Comparison of ENCODE assay signal across 30 mouse cellular contexts in the genomic region with DNA sequence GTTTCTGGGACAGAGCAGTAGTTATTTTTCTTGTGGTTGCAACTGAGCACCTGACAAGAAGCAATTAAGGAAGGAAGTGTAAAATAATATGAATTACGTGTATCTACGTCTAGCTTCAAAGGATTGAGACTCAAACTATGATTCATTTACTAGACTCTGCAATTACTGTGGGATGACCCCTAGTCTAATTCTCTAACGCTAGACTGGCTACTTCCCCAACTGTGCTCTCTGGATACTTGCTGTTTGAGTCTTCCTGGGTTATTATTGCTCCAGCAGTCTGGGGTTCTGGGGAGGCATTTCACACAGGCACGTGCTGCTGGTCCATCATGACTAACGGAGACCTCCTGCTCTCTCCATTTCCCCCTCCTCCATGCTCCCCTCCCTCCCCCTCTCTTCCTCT.
"Had no signal": no experiment of that assay in that cellular context is flagged by ENCODE, and none has a peak within 500 bp of the region (broad histone marks: within the 10 kb centered on the region; RNA-seq: fewer than 3 reads in every experiment).

No protein-coding gene starts in this region.

- H3K4me1 ChIP-seq: liver, embryonic 15.5 days; midbrain, embryonic 12.5 days; midbrain, embryonic 13.5 days; midbrain, embryonic 15.5 days had no signal

- DNase-seq: left cerebral cortex, postnatal 4 days; liver; liver, embryonic 13.5 days; lung, adult 18-20 months; lung, adult 2 months; lung, embryonic 14.5 days; lung, postnatal 10 days; lung, postnatal 14 days; lung, postnatal 36 days; lung, postnatal 4 days; midbrain, embryonic 14.5 days had no signal

- H3K9ac ChIP-seq: limb, embryonic 12.5 days; limb, embryonic 13.5 days; limb, embryonic 15.5 days; liver, embryonic 12.5 days; liver, embryonic 13.5 days; liver, embryonic 14.5 days; liver, embryonic 15.5 days; lung, embryonic 14.5 days; lung, embryonic 15.5 days; midbrain, embryonic 12.5 days; midbrain, embryonic 13.5 days; midbrain, embryonic 15.5 days; neural tube, embryonic 12.5 days; neural tube, embryonic 13.5 days had no signal

- H3K4me3 ChIP-seq: limb, embryonic 10.5 days; limb, embryonic 12.5 days; limb, embryonic 13.5 days; limb, embryonic 15.5 days; liver, embryonic 12.5 days; liver, embryonic 13.5 days; liver, embryonic 15.5 days; lung, embryonic 15.5 days; megakaryocyte, embryonic 14.5 days; midbrain, embryonic 10.5 days; midbrain, embryonic 12.5 days; midbrain, embryonic 13.5 days; midbrain, embryonic 15.5 days; myocyte; neural tube, embryonic 12.5 days; neural tube, embryonic 13.5 days had no signal

- H3K9me3 ChIP-seq: limb, embryonic 10.5 days; limb, embryonic 12.5 days; limb, embryonic 13.5 days; limb, embryonic 15.5 days; liver, embryonic 12.5 days; liver, embryonic 13.5 days; liver, embryonic 15.5 days; lung, embryonic 15.5 days; midbrain, embryonic 10.5 days; midbrain, embryonic 12.5 days; midbrain, embryonic 13.5 days; midbrain, embryonic 15.5 days; neural tube, embryonic 12.5 days; neural tube, embryonic 13.5 days had no signal

- H3K27me3 ChIP-seq: limb, embryonic 12.5 days; limb, embryonic 15.5 days; lung, embryonic 15.5 days; midbrain, embryonic 13.5 days; midbrain, embryonic 15.5 days had no signal

- H3K36me3 ChIP-seq: limb, embryonic 10.5 days; limb, embryonic 12.5 days; limb, embryonic 13.5 days; limb, embryonic 15.5 days; liver, embryonic 12.5 days; liver, embryonic 13.5 days; liver, embryonic 15.5 days; lung, embryonic 15.5 days; midbrain, embryonic 10.5 days; midbrain, embryonic 12.5 days; midbrain, embryonic 13.5 days; midbrain, embryonic 15.5 days; neural tube, embryonic 12.5 days; neural tube, embryonic 13.5 days had no signal

- ATAC-seq: liver, embryonic 12.5 days; lung, postnatal 0 days; midbrain, embryonic 13.5 days; midbrain, embryonic 15.5 days had no signal

- H3K27ac ChIP-seq: limb, embryonic 10.5 days; limb, embryonic 12.5 days; limb, embryonic 13.5 days; limb, embryonic 15.5 days; liver, embryonic 12.5 days; liver, embryonic 13.5 days; liver, embryonic 14.5 days; liver, embryonic 15.5 days; lung, embryonic 15.5 days; macrophage; midbrain, embryonic 10.5 days; midbrain, embryonic 12.5 days; midbrain, embryonic 13.5 days; midbrain, embryonic 15.5 days; neural tube, embryonic 12.5 days; neural tube, embryonic 13.5 days had no signal

- H3K4me2 ChIP-seq: limb, embryonic 12.5 days; limb, embryonic 13.5 days; limb, embryonic 15.5 days; liver, embryonic 12.5 days; liver, embryonic 13.5 days; liver, embryonic 15.5 days; lung, embryonic 14.5 days; lung, embryonic 15.5 days; midbrain, embryonic 11.5 days; midbrain, embryonic 12.5 days; midbrain, embryonic 13.5 days; midbrain, embryonic 15.5 days; neural tube, embryonic 12.5 days; neural tube, embryonic 13.5 days had no signal
